Mouse (Mus musculus): ENCODE data around the gene Vrk2.

GRCm38 (mm10) chr11:26597145-26597544, 3.3 kb upstream of the Vrk2 start:
- TF ChIP-seq CTCF (IDR thresholded peaks at IDR 0.05; ENCODE audit: borderline replicate concordance, insufficient read depth, low read depth, low read length) (no peak), POLR2A (IDR thresholded peaks at IDR 0.05; ENCODE audit: borderline replicate concordance, insufficient read depth, low read length) (no peak)
